In the genomic region with DNA sequence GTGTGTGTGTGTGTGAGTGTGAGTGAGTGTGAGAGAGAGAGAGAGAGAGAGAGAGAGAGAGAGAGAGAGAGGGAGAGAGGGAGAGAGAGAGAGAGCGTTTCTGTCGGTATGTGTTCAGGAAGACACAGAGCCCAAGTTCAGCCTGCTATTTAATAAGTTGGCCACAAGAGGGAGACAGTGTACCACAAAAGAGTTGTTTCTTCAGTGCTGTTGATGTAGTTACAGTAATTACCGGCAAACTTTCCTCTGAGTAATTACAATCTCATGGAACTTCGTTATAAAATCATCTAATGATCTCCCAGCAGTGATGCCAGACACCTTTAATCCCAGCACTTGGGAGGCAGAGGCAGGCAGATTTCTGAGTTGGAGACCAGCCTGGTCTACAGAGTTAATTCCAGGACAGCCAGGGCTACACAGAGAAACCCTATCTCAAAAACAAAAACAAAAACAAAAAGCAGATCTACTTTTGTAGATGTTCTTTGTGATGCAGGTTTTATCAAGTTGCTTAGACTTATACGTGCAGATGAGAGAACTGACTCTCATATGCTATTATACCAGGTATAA, we compare ENCODE assay signal across 8 mouse cellular contexts. TPM values are rescaled to one million over a fixed set of nuclear protein-coding genes. Genes with fewer than 3 reads are reported as not detected.
DNase-seq lines count a peak whose midpoint lies in the region; ATAC-seq and TF ChIP-seq lines count a peak whose summit lies in the region.

No protein-coding gene starts in this region.

- H3K4me3 ChIP-seq in cortical plate, adult 2 months (ENCODE audit: insufficient read depth, low read length): no peak overlapping the region
- H3K4me3 ChIP-seq in kidney, embryonic 16.5 days (ENCODE audit: low read length): no peak overlapping the region
- H3K4me3 ChIP-seq in liver, embryonic 12.5 days: no peak overlapping the region

- no peaks in the 10 kb centered on the region for H3K36me3 ChIP-seq in kidney, embryonic 16.5 days (ENCODE audit: insufficient read depth, low read length)
- 0 out of 2 replicates have a peak, but pooled peaks cover 4% of the 10 kb centered on the region for H3K36me3 ChIP-seq in liver, embryonic 12.5 days

- peak overlapping the region; percentile 59; the same call in 1 of the 2 replicates for H3K27ac ChIP-seq in cortical plate, adult 2 months (ENCODE audit: insufficient read depth, low read length)
- H3K27ac ChIP-seq in kidney, embryonic 16.5 days (ENCODE audit: low read length): no peak overlapping the region
- H3K27ac ChIP-seq in liver, embryonic 12.5 days: no peak overlapping the region

- WGBS in kidney, embryonic 16.5 days: 9% methylated on average over 5 of the region's 5 CpGs
- 13% methylated on average over 5 of the region's 5 CpGs for WGBS in liver, embryonic 12.5 days (ENCODE audit: insufficient replicate concordance)

- H3K27me3 ChIP-seq in kidney, embryonic 16.5 days (ENCODE audit: insufficient read depth, low read length): no peaks in the 10 kb centered on the region
- no peaks in the 10 kb centered on the region for H3K27me3 ChIP-seq in liver, embryonic 12.5 days (replicated peaks)

- peak; percentile 64 for TF ChIP-seq CTCF in cortical plate, adult 2 months (IDR thresholded peaks at IDR 0.05; ENCODE audit: extremely low read depth, insufficient read depth, low read length)

- ATAC-seq in kidney, embryonic 16.5 days (ENCODE audit: low FRiP score, low TSS enrichment): peak; percentile 82; the same call in 1 of the 2 replicates
- ATAC-seq in liver, embryonic 12.5 days: 0 out of 2 replicates have a peak, but pooled peaks have one; percentile 16

- intact Hi-C loops in gastrocnemius, postnatal 14 days (cut with DNase I; ENCODE audit: low total_unique reads): loop anchor here (10.0 kb wide), 1 partner anchor 209 kb away; no protein-coding TSS in a partner anchor

- peaks cover 1% of the 10 kb centered on the region; the same call in 1 of the 2 replicates for H3K4me1 ChIP-seq in cortical plate, adult 2 months (ENCODE audit: control insufficient read depth, insufficient read depth, low read length)
- H3K4me1 ChIP-seq in kidney, embryonic 16.5 days (ENCODE audit: insufficient read depth, low read length): no peaks in the 10 kb centered on the region
- peaks cover 22% of the 10 kb centered on the region for H3K4me1 ChIP-seq in liver, embryonic 12.5 days

- no peak overlapping the region for H3K9ac ChIP-seq in kidney, embryonic 16.5 days (replicated peaks; ENCODE audit: low read length)
- no peak overlapping the region for H3K9ac ChIP-seq in liver, embryonic 12.5 days

- peak; percentile 70 to 77 for DNase-seq in B cell, adult 2 months
- DNase-seq in MEL-GATA-1-ER (ENCODE audit: extremely low read depth, low read depth): peak; percentile 71
- DNase-seq in heart, adult 9 months (ENCODE audit: low spot score in 2 of 2): peak; percentile 44 to 77
- peak; percentile 54 for DNase-seq in neural tube, embryonic 10.5 days (ENCODE audit: extremely low spot score, low spot score)
- no peak for DNase-seq in gastrocnemius, postnatal 14 days

- TF ChIP-seq POLR2A in cortical plate, adult 2 months (IDR thresholded peaks at IDR 0.05; ENCODE audit: extremely low read depth, insufficient read depth, low read length): no peak

- H3K4me2 ChIP-seq in kidney, embryonic 16.5 days (replicated peaks; ENCODE audit: low read depth, low read length): no peak overlapping the region; the same call in 1 of the 2 replicates
- H3K4me2 ChIP-seq in liver, embryonic 12.5 days: no peak overlapping the region

- H3K9me3 ChIP-seq in kidney, embryonic 16.5 days (ENCODE audit: low read length): no peaks in the 10 kb centered on the region
- H3K9me3 ChIP-seq in liver, embryonic 12.5 days (replicated peaks): no peaks in the 10 kb centered on the region

RNA-seq across cellular contexts. Expression of a gene that starts 21.3 kb away (rescaled TPM):
- 4.6 TPM in 2 replicates for polyA plus RNA-seq in cortical plate, adult 2 months (2012; rRNA removed)
- 37.2 and 40.2 TPM in 2 replicates for polyA plus RNA-seq in kidney, embryonic 16.5 days (2015; fragmentation: Nextera tagmentation; extraction: Ambion mirVana)
- polyA plus RNA-seq in liver, embryonic 12.5 days (2016; fragmentation: Nextera tagmentation; extraction: Ambion mirVana): 25.0 and 25.8 TPM in 2 replicates
- 1 to 10 TPM; 6.7 to 6.9 TPM for total RNA-seq in gastrocnemius, postnatal 14 days (2021)

RNA-seq across cellular contexts. Expression of a gene that starts 30.1 kb away (rescaled TPM):
- polyA plus RNA-seq in cortical plate, adult 2 months (2012; rRNA removed): 3.7 and 3.8 TPM in 2 replicates
- polyA plus RNA-seq in kidney, embryonic 16.5 days (2015; fragmentation: Nextera tagmentation; extraction: Ambion mirVana): 64.7 and 73.3 TPM in 2 replicates
- 22.1 and 24.6 TPM in 2 replicates for polyA plus RNA-seq in liver, embryonic 12.5 days (2016; fragmentation: Nextera tagmentation; extraction: Ambion mirVana)
- 10 to 100 TPM; 21.9 to 27.6 TPM for total RNA-seq in gastrocnemius, postnatal 14 days (2021)
